Mouse (Mus musculus) liver, embryonic 14 days (tissue): ENCODE results near the gene Synj1. TPM values are rescaled to one million over a fixed set of nuclear protein-coding genes. Genes with fewer than 3 reads are reported as not detected.

Experiments
- polyA plus RNA-seq: library from polyadenylated mRNA; depleted of rRNA; stranded (reverse); fragments of >200 nt; gene quantifications from 2 replicates; pipeline ENCODE4 v1.2.3, GENCODE M21; 2012; rRNA removed

The Synj1 gene
- 11.7 and 15.9 TPM in 2 replicates for polyA plus RNA-seq

DNA sequence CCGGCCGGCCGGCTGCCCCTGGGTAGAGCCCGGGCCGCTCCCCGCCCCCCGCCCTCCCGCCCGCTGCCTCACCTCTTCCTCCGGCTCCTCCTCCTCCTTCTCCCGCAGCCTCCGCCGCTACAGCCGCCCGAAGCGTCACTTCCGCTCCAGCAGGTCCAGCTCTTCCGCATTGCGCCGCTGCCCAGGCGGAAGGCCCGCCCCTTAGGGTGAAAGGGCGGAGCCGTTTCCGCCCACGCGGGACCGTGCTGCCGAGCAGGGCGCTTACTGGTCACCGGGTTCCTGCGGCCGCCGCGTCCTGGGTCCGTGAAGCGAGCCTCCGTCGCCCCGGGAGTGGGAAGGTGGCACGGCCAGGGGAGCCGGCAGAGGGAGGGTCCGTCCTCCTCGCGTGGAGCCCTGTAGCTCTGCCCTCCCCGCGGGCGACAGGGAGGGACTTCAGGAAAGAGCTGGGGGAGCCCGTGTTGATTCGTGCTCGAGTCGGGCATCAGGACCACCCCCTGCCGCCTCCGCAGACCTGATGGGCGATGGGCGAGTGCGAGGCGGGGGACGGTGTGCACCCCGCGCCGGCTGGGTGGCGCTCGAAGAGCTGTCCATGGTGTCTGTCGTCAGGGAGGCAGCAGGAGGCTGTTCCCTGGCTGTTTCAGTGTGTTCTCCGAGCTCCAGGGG lies at the start of gene Synj1:
TSS of gene Synj1 (minus strand) at position 288 of the 663 bp plus-strand sequence.

DNA sequence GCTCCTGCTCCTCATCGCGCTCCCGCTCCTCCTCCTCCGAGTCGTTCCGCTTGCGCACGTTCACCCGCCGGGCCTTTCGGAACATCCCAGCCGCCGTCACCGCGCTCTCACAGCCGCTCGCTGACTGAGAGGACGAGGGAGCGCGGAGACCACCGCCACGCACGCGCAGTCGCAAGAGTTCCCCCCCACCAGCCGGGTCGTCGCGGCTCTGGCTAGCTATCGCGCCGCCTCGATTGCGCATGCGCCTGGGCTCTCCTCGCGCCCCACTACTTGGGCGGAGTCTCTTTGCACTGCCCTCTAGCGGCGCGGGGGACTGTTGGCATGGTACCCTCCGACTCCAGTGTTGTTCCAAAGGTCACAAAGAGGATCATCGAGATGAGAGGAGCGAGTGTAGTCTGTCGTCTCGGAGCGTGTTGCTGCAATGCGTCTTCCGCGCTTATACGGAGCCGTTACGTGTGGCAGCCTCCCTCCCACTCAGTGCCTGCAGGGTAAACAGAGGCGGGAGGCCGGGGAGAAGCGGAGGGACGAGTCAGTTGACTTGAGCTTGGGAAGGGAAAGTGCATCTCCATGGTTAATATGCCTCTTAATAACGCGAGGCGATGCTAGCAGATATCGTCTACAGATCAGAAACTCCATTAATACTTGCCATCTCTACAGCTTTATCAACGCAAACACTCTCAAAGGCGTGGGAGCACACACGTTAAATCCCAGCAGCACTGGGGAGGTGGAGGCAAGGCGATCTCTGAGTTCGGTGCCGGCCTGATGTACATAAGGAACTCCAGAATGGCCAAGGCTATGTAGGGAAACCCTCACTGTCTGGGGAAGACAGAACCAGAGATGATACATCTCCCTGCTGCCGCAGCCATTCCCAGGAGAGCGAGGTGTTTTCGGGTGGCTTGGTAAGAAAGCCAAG lies 33.4 kb upstream of the Synj1 start, which contains the start of gene Paxbp1:
TSS of gene Paxbp1 (minus strand) at position 274 of the 913 bp plus-strand sequence.

DNA sequence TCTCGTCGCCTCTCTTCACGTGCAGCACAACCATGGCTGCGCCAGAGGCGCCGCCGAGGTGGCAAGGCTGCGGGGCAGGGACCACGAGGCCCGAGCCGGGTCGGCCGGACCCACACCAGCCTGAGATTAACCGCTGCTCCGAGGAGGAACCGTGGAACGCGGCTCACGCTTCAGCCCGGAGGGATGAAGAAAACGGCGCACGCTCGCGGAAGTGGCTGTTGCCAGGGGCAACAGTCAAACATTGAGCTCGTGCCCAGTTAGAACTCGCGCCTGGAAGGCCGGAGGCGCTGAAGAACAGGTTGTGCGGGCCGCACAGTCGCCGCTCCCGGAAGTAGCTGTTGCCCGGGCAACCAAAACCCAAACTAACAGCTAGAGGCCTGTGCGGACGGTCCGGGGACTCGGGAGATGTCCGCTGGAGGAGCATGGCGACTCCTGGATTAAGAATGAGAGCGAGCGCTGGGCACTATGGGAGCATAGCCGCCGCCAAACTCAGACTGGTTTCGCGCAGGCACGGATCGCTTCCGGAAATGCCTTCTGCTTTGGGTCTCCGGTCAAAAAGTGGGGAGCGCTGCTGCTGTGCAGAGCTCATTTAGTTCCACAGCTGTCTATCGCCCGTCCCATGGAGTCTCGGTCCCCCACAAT lies 76.3 kb downstream of the Synj1 start, which contains the start of gene Cfap298:
TSS of gene Cfap298 (minus strand) at position 428 of the 642 bp plus-strand sequence.

Other genes starting within 250 kb of the Synj1 start
- 2.5 and 3.5 TPM in 2 replicates for gene Urb1, start 200.9 kb downstream of the Synj1 start, polyA plus RNA-seq
- gene Eva1c, start 184.6 kb downstream of the Synj1 start, polyA plus RNA-seq: 0.18 TPM in 2 replicates
- 12.5 and 13.5 TPM in 2 replicates for gene Cfap298, start 76.2 kb downstream of the Synj1 start, polyA plus RNA-seq
- 28.3 and 31.1 TPM in 2 replicates for gene Paxbp1, start 33.2 kb upstream of the Synj1 start, polyA plus RNA-seq
- not detected in 2 replicates for gene 4932438H23Rik, start 83.8 kb upstream of the Synj1 start, polyA plus RNA-seq
- not detected in 2 replicates for gene Olig2, start 214.1 kb upstream of the Synj1 start, polyA plus RNA-seq